Mouse (Mus musculus) frontal cortex, postnatal 25 days (tissue): ENCODE data around the gene Uvssa.

Source experiments
- DNase-seq, 2 experiments: peaks; one replicate each; pipeline ENCODE4 v3.0.0; 2022; ENCODE audit warnings: low spot score in 2 of 2

The Uvssa gene

DNA sequence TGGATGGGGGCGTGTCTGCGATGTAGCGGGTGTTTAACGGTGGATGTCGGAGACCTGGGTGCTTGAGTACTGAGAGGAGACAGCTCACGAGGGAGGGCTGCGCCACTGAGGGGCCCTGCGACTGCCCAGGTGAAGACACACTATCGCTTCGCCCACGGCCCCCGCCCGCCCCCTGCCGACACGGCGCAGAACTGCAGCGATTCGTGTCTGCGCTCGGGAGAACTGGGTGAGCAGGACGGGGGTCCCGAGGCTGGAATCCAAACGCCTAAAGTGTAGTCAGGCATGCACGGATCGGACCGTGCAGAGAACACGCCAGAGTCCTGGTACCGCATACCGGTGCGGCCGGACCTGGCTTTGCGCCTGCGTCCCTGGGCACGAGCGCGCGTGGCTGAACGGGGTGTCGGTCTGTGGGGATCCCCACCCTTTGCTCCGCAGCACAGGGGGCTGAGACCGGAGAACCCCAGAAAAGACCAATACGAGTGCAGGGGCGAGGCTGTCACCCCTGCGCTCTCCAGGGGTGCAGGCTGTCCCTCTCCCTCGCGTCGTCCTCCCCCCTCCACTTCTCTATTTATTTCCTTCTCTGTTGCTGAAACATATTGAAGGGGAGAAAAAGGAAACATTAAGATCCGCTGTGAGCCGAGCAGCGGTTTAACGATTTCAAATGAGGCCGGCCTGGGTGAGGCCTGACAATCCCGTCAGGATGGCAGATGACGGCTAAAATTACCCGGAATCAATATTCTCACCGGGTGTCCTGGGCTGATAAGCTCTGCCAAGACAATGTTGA lies 64.8 kb downstream of the Uvssa start:
- DNase-seq = peak in 1 of 2 experiments; percentile 31

DNA sequence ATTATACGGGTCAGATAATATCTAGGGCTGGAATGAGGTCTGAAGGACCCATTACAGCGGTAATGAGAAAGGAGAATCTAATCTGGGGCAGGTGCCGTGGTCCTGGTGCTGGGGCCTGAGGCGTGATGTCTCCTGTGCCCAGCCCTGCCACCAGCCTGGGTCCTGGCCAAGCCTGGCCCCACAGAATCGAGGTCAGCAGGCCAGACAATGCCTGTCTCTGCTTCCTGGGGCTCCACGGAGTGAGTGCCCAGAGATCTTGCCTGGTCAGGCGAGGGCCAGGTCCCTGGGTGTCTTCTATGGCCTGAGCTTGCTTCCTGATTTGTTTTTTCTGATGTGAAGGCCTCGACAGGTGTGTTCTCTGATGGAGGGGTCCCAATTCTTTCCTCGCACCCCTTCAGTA lies 65.4 kb downstream of the Uvssa start:
- no peak for DNase-seq

DNA sequence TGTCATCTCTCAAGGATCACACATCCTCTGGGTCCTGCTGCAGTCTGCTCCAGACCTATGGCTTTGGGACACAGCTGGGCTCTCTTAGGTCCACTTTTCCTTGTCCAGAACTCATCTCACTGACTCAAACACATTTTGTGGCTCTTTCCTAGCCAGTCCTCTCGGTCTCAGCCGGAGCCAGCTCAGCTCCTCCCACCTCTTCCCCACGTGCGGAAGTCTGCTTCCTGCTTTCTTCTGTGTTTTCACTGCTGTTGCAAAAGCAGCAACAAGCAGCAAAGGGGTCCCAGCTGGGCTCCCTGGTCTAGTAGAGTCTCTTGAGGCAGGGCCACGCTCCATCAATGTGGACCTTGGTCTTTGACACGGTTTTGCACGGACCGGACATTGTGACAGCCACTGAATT lies 77.4 kb downstream of the Uvssa start:
- no peak for DNase-seq

DNA sequence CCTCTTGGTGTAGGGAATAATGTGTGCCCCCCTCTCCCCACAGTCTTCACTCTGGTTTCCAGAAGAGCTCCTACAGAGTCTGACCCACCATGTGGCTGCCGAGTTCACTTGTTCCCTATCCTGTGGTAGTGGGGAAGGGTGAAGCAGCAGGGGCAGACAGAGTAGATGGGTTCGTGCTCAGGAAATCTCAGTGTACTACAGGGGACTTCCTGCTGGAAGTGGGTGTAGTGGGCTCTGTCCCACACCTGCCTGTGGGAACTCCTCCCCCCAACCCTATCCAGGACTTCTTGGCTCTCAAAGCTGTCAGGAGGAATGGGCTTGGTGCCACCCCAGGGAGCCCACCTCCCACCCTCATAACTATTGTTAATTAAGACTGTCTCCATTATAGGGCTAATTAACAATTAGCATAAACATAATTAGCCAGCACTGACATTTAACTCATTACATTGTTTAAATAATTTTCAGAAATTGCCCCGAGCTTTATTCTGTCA lies 79.8 kb downstream of the Uvssa start:
- no peak for DNase-seq

DNA sequence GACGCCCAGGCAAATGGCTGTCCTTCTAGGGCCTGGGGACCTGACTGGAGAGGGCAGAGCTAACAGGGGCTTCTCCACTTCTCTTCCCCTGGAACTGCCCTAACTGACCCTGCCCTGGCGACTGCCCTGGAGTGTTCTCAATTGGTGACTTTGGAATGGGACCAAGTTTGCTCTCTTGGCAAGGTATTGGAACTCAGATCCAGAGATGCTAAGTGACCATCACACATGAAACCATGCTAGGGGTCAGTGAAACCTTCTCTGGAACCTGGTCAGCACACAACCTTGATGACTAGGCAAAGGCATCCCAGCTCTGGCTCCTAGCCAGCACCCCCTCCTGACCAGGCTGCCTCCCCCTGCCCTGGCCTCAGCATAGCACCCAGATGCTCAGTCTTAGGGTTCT lies 80.8 kb downstream of the Uvssa start:
- DNase-seq = no peak

DNA sequence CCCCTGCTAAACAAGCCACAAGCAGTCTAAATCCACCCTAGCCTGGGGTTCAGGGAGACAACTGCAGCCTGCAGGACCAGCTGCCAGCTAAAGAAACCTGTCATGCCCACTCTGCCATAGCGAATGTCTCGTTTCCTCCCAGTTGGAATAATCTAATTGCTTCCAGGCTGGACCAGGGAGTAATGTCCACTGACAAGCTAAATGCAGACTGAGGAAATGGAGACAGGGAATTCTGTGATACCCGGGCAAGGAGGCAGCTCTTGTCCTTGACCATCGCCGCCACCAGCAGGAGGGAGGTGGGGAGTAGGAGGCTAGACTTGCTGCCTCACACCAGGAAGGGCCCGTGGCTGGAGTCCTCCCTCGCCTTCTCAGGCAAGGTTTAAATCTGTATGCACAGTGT lies 86.0 kb downstream of the Uvssa start:
- DNase-seq = no peak

DNA sequence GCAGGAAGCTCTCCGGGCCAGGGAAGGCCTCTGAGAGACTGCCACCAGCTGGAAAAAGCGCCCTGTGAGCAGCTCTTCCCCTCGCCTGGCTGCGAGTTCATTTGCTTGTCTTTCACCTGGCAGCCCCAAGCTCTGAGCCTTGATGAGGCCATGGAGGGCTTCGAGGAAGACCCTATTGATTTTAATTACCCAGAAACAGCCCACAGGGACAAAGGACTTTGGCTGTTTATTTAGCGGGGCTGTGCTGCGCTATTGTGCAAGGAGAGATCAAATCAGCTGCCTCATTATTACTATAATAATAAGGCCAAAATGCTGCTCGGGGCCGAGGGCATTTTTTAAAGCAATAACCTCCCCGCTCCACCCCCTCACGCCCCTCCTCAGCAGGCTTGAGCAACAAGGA lies 87.1 kb downstream of the Uvssa start:
- no peak for DNase-seq
